Mouse (Mus musculus): ENCODE results near the gene Gm20518. TPM values are rescaled to one million over a fixed set of nuclear protein-coding genes. Genes with fewer than 3 reads are reported as not detected.

The Gm20518 gene
- polyA plus RNA-seq, 1 experiment = 0.08 TPM

DNA sequence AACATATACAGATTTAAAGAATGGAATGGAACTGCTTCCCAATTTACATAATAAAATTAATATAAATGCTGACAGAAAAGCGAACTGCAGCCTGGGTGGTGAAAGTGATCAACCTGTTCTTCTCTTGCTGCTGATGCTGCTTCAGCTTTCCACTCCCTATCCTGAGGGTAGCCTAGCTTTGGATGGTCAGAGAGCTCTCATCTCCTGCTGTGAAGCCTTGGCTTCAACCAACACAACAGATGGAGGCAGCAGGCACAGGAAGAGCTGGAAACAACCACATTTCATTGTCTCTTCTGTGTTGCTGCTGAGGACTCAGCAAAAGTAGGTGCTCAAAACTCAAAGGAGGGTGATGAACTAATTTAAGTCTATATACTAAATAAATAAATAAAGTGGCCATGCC, 39.6 kb downstream of the Gm20518 start:
- no peak overlapping the region for H3K4me3 ChIP-seq
- H3K79me2 ChIP-seq (ENCODE audit: control insufficient read depth, insufficient read depth) = no peaks in the 10 kb centered on the region
- H3ac ChIP-seq (ENCODE audit: control insufficient read depth, insufficient read length) = no peak overlapping the region
- peaks cover 38% of the 10 kb centered on the region for H3K36me3 ChIP-seq (ENCODE audit: control insufficient read depth, insufficient read depth)
- H3K27me3 ChIP-seq (ENCODE audit: control insufficient read depth, insufficient read depth, insufficient read length) = no peaks in the 10 kb centered on the region
- no peak for TF ChIP-seq MAX (IDR thresholded peaks at IDR 0.05; ENCODE audit: low read depth)
- H3K4me2 ChIP-seq (ENCODE audit: low read depth) = no peak overlapping the region

GRCm38 (mm10) chr16:17851331-17851730, 40.1 kb downstream of the Gm20518 start:
- Histone ChIP-seq H3K27me3 (ENCODE audit: control insufficient read depth, insufficient read depth, insufficient read length) (no peaks in the 10 kb centered on the region), H3K4me3 (no peak overlapping the region), H3K4me2 (ENCODE audit: low read depth) (no peak overlapping the region), H3ac (ENCODE audit: control insufficient read depth, insufficient read length) (no peak overlapping the region), H3K79me2 (ENCODE audit: control insufficient read depth, insufficient read depth) (no peaks in the 10 kb centered on the region), H3K36me3 (ENCODE audit: control insufficient read depth, insufficient read depth) (peaks cover 41% of the 10 kb centered on the region)
- TF ChIP-seq TCF3 (IDR thresholded peaks at IDR 0.05; ENCODE audit: insufficient read length, low read depth) (no peak), REST (IDR thresholded peaks at IDR 0.05; ENCODE audit: insufficient read depth, insufficient read length) (no peak), E2F4 (IDR thresholded peaks at IDR 0.05; ENCODE audit: insufficient read depth) (no peak), CEBPB (IDR thresholded peaks at IDR 0.05; ENCODE audit: insufficient read depth, poor library complexity, severe bottlenecking) (no peak), MYOD1 (IDR thresholded peaks at IDR 0.05; ENCODE audit: control insufficient read depth in 1 of 3, insufficient read length in 2 of 3, low read depth in 2 of 3) (no peak), POLR2AphosphoS2 (IDR thresholded peaks at IDR 0.05; ENCODE audit: insufficient read length, low read depth) (no peak), TCF12 (IDR thresholded peaks at IDR 0.05; ENCODE audit: insufficient read depth, poor library complexity, severe bottlenecking) (no peak), POLR2A (IDR thresholded peaks at IDR 0.05; ENCODE audit: insufficient read length, low read depth) (no peak), MYOG (IDR thresholded peaks at IDR 0.05; ENCODE audit: control insufficient read depth in 1 of 3, insufficient read depth in 1 of 3, insufficient read length in 2 of 3, low read depth in 2 of 3) (no peak), USF1 (IDR thresholded peaks at IDR 0.05; ENCODE audit: low read depth) (no peak), SRF (IDR thresholded peaks at IDR 0.05; ENCODE audit: control insufficient read depth, insufficient read length, low read depth) (no peak), MAX (IDR thresholded peaks at IDR 0.05; ENCODE audit: low read depth) (no peak)

- no peak overlapping the region for H3K4me2 ChIP-seq (ENCODE audit: low read depth)
- no peak overlapping the region for H3K4me3 ChIP-seq
- peaks cover 33% of the 10 kb centered on the region for H3K36me3 ChIP-seq (ENCODE audit: control insufficient read depth, insufficient read depth)
- no peaks in the 10 kb centered on the region for H3K27me3 ChIP-seq (ENCODE audit: control insufficient read depth, insufficient read depth, insufficient read length)
- H3ac ChIP-seq (ENCODE audit: control insufficient read depth, insufficient read length) = no peak overlapping the region
- no peaks in the 10 kb centered on the region for H3K79me2 ChIP-seq (ENCODE audit: control insufficient read depth, insufficient read depth)
- no peak for TF ChIP-seq E2F4 (IDR thresholded peaks at IDR 0.05; ENCODE audit: insufficient read depth)
- TF ChIP-seq TCF3 (IDR thresholded peaks at IDR 0.05; ENCODE audit: insufficient read length, low read depth) = no peak
- no peak for TF ChIP-seq REST (IDR thresholded peaks at IDR 0.05; ENCODE audit: insufficient read depth, insufficient read length)
- no peak for TF ChIP-seq MAX (IDR thresholded peaks at IDR 0.05; ENCODE audit: low read depth)
These were observed 42.0 kb downstream of the Gm20518 start for GRCm38 (mm10) chr16:17849486-17849885.

- Histone ChIP-seq H3ac (ENCODE audit: control insufficient read depth, insufficient read length) (no peak overlapping the region), H3K27me3 (ENCODE audit: control insufficient read depth, insufficient read depth, insufficient read length) (no peaks in the 10 kb centered on the region), H3K36me3 (ENCODE audit: control insufficient read depth, insufficient read depth) (peaks cover 33% of the 10 kb centered on the region), H3K79me2 (ENCODE audit: control insufficient read depth, insufficient read depth) (no peaks in the 10 kb centered on the region), H3K4me2 (ENCODE audit: low read depth) (no peak overlapping the region), H3K4me3 (no peak overlapping the region)
- no peak for TF ChIP-seq POLR2AphosphoS2 (IDR thresholded peaks at IDR 0.05; ENCODE audit: insufficient read length, low read depth)
- TF ChIP-seq E2F4 (IDR thresholded peaks at IDR 0.05; ENCODE audit: insufficient read depth) = no peak
- no peak for TF ChIP-seq REST (IDR thresholded peaks at IDR 0.05; ENCODE audit: insufficient read depth, insufficient read length)
- TF ChIP-seq POLR2A (IDR thresholded peaks at IDR 0.05; ENCODE audit: insufficient read length, low read depth) = no peak
- TF ChIP-seq MAX (IDR thresholded peaks at IDR 0.05; ENCODE audit: low read depth) = no peak
- TF ChIP-seq USF1 (IDR thresholded peaks at IDR 0.05; ENCODE audit: low read depth) = no peak
- no peak for TF ChIP-seq MYOD1 (IDR thresholded peaks at IDR 0.05; ENCODE audit: control insufficient read depth in 1 of 3, insufficient read length in 2 of 3, low read depth in 2 of 3)
- TF ChIP-seq SRF (IDR thresholded peaks at IDR 0.05; ENCODE audit: control insufficient read depth, insufficient read length, low read depth) = no peak
- no peak for TF ChIP-seq TCF12 (IDR thresholded peaks at IDR 0.05; ENCODE audit: insufficient read depth, poor library complexity, severe bottlenecking)
- TF ChIP-seq CEBPB (IDR thresholded peaks at IDR 0.05; ENCODE audit: insufficient read depth, poor library complexity, severe bottlenecking) = no peak
- no peak for TF ChIP-seq TCF3 (IDR thresholded peaks at IDR 0.05; ENCODE audit: insufficient read length, low read depth)
- TF ChIP-seq MYOG (IDR thresholded peaks at IDR 0.05; ENCODE audit: control insufficient read depth in 1 of 3, insufficient read depth in 1 of 3, insufficient read length in 2 of 3, low read depth in 2 of 3) = no peak
These were observed 42.5 kb downstream of the Gm20518 start for GRCm38 (mm10) chr16:17848928-17849327.

- no peaks in the 10 kb centered on the region for H3K27me3 ChIP-seq (ENCODE audit: control insufficient read depth, insufficient read depth, insufficient read length)
These were observed 43.0 kb downstream of the Gm20518 start for GRCm38 (mm10) chr16:17848431-17848830.

More at GRCm38 (mm10) chr16:17848431-17848830, 43.0 kb downstream of the Gm20518 start:
- Histone ChIP-seq H3K4me3 (no peak overlapping the region), H3K36me3 (ENCODE audit: control insufficient read depth, insufficient read depth) (peaks cover 31% of the 10 kb centered on the region), H3ac (ENCODE audit: control insufficient read depth, insufficient read length) (no peak overlapping the region), H3K4me2 (ENCODE audit: low read depth) (no peak overlapping the region), H3K79me2 (ENCODE audit: control insufficient read depth, insufficient read depth) (no peaks in the 10 kb centered on the region)
- TF ChIP-seq POLR2A (IDR thresholded peaks at IDR 0.05; ENCODE audit: insufficient read length, low read depth) = no peak
- TF ChIP-seq REST (IDR thresholded peaks at IDR 0.05; ENCODE audit: insufficient read depth, insufficient read length) = no peak
- no peak for TF ChIP-seq POLR2AphosphoS2 (IDR thresholded peaks at IDR 0.05; ENCODE audit: insufficient read length, low read depth)
- no peak for TF ChIP-seq USF1 (IDR thresholded peaks at IDR 0.05; ENCODE audit: low read depth)
- no peak for TF ChIP-seq SRF (IDR thresholded peaks at IDR 0.05; ENCODE audit: control insufficient read depth, insufficient read length, low read depth)
- no peak for TF ChIP-seq MAX (IDR thresholded peaks at IDR 0.05; ENCODE audit: low read depth)
- no peak for TF ChIP-seq MYOG (IDR thresholded peaks at IDR 0.05; ENCODE audit: control insufficient read depth in 1 of 3, insufficient read depth in 1 of 3, insufficient read length in 2 of 3, low read depth in 2 of 3)
- TF ChIP-seq CEBPB (IDR thresholded peaks at IDR 0.05; ENCODE audit: insufficient read depth, poor library complexity, severe bottlenecking) = no peak
- no peak for TF ChIP-seq TCF3 (IDR thresholded peaks at IDR 0.05; ENCODE audit: insufficient read length, low read depth)
- no peak for TF ChIP-seq MYOD1 (IDR thresholded peaks at IDR 0.05; ENCODE audit: control insufficient read depth in 1 of 3, insufficient read length in 2 of 3, low read depth in 2 of 3)
- TF ChIP-seq TCF12 (IDR thresholded peaks at IDR 0.05; ENCODE audit: insufficient read depth, poor library complexity, severe bottlenecking) = no peak
